Mouse (Mus musculus) adrenal gland, adult 2 months (tissue): Measurements from ENCODE around the gene Ecm2. TPM values are rescaled to one million over a fixed set of nuclear protein-coding genes. Genes with fewer than 3 reads are reported as not detected.

ENCODE experiments used
- polyA plus RNA-seq: library from polyadenylated mRNA; depleted of rRNA; stranded (reverse); fragments of >200 nt; gene quantifications from 2 replicates; pipeline ENCODE4 v1.2.3, GENCODE M21; 2012; rRNA removed
- total RNA-seq, 2 experiments: library from RNA; stranded (reverse); gene quantifications; 2 replicates each; pipeline ENCODE4 v1.2.3; 2021

The Ecm2 gene
- total and polyA plus RNA-seq, 3 experiments = 0.54 to 9.5 (median 7.2) TPM

Other genes starting within 250 kb of the Ecm2 start
- 1 to 10 TPM; 3.1 to 6.0 TPM for gene Fgd3, start 184.5 kb upstream of the Ecm2 start, total RNA-seq
- 1.3 and 2.3 TPM in 2 replicates for gene Fgd3, start 184.5 kb upstream of the Ecm2 start, polyA plus RNA-seq
- gene Bicd2, start 163.2 kb upstream of the Ecm2 start, total RNA-seq = 10 to 100 TPM; 34.7 to 43.2 TPM
- gene Bicd2, start 163.2 kb upstream of the Ecm2 start, polyA plus RNA-seq = 25.1 and 25.2 TPM in 2 replicates
- 10 to 100 TPM; 27.0 to 38.3 TPM for gene Ippk, start 83.6 kb upstream of the Ecm2 start, total RNA-seq
- gene Ippk, start 83.6 kb upstream of the Ecm2 start, polyA plus RNA-seq = 6.8 and 8.4 TPM in 2 replicates
- gene Tes3-ps, start 11.5 kb upstream of the Ecm2 start, total RNA-seq = 1 to 10 TPM; 1.2 to 1.5 TPM
- gene Tes3-ps, start 11.5 kb upstream of the Ecm2 start, polyA plus RNA-seq = not detected in 2 replicates
- gene Aspn, start 39.6 kb downstream of the Ecm2 start, total RNA-seq = 1 to 10 TPM; 3.4 to 4.7 TPM
- gene Aspn, start 39.6 kb downstream of the Ecm2 start, polyA plus RNA-seq = 0.06 and 0.09 TPM in 2 replicates
- gene Omd, start 77.7 kb downstream of the Ecm2 start, total RNA-seq = 1 to 10 TPM; 5.1 to 6.2 TPM
- gene Omd, start 77.7 kb downstream of the Ecm2 start, polyA plus RNA-seq = 0.20 TPM in 1 of 2 replicates, not detected in the other
- 10 to 100 TPM; 60.1 to 64.3 TPM for gene Ogn, start 103.2 kb downstream of the Ecm2 start, total RNA-seq
- 2.1 and 3.2 TPM in 2 replicates for gene Ogn, start 103.2 kb downstream of the Ecm2 start, polyA plus RNA-seq
- 1 to 10 TPM in 1 of 2 experiments, under 1 TPM in 1; 0.79 to 1.0 TPM for gene Cenpp, start 148.0 kb downstream of the Ecm2 start, total RNA-seq
- gene Cenpp, start 148.0 kb downstream of the Ecm2 start, polyA plus RNA-seq = 0.12 and 0.39 TPM in 2 replicates
- gene Nol8, start 148.3 kb downstream of the Ecm2 start, total RNA-seq = 10 to 100 TPM; 21.7 to 33.0 TPM
- gene Nol8, start 148.3 kb downstream of the Ecm2 start, polyA plus RNA-seq = 0.19 and 0.22 TPM in 2 replicates
- gene Iars, start 177.3 kb downstream of the Ecm2 start, total RNA-seq = 10 to 100 TPM; 65.8 to 78.3 TPM
- gene Iars, start 177.3 kb downstream of the Ecm2 start, polyA plus RNA-seq = 6.6 and 9.3 TPM in 2 replicates